Mouse (Mus musculus): Measurements from ENCODE around the gene Cenpa.

Gene Cenpa

DNA sequence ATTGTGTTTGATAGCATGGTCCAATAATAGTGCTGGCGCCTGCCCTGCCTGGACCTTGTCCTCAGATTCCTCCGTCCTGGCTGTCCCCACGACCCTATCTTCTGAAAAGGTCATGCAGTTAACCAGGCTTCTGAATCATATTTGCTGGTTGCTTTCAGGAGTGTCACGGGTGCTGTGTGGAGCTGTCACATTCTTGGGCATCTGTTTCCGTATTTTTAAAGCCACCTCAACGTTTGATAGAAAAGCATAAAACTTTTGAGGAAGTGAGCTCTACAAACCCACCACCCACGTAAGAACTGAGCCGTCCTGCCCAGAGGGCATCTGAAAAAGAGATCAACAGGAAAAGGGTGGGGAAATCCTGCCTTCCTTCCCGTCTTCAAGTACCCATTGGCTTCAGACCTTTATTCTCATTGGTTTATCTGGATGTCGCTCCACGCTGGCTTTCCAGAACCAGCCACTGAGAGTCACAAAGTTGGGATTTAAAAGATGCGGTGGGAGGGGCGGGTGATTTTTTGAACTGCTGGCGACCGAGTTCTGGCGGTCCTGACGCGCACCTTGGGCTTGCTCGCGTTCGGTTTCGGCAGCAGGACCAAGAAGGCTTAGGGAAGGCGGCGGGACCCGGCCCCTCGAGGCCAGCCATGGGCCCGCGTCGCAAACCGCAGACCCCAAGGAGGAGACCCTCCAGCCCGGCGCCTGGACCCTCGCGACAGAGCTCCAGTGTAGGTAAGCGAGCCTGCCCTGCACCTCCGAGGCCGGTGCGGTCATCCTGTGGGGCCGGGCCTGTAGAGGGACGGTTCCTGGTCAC, at the start of gene Cenpa:
Cenpa (plus strand) TSS at position 387 of the 805 bp plus-strand sequence.
- peak; percentile 91 for DNase-seq

GRCm38 (mm10) chr5:30617357-30617756, 49.2 kb upstream of the Cenpa start:
- DNase-seq = no peak

DNA sequence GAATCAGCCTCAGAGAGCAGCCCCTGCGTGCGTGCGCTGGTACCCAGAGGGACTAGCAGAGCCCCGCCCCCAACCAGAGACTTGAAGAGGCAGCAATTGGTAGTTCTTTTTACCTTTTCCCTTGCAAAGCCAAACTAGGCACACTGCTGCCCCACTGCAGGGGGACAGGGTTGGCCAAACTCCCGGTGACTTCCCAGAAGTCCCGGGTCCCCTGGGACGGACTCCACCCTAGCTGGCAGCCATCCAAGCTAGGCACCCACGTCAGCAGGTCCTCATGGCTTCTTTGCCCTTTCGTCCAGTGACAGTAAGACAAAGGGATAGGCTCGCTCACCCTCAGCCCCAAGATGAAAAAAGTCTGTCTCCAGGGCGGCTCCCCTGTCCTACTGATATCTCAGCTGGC, 48.7 kb upstream of the Cenpa start:
- DNase-seq = no peak

DNA sequence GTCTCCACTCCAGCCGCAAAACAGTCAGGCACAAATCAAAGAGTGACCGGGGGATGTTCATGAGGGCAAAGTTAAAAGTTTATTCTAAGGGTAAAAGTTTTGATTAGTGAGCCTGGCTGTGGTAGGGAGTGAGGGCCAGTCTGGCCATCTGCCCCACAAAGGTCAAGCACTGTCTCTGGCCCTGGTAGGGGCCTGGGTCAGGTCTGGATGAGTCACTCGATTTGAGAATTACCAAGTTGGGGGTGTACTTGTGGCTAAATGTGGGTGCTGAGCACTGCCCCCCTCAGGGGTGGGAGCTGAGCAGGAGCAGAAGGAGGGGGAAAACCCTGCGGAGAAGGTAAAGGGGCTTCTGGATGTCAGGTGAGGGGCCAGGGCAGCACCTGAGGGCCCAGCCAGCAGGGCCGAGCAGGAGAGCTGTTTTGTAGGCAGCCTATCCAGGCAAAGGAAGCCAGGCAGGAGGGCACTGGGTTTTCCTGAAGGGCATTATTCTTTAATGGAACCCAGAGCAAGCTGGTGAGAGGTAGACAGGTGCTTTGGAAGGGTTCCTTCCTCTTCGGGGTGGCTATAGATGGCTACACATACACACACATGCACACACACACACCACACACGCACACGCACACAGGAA, 48.1 kb upstream of the Cenpa start:
- DNase-seq = no peak

GRCm38 (mm10) chr5:30619211-30619610, 47.4 kb upstream of the Cenpa start:
- no peak for DNase-seq

- no peak for DNase-seq
These were observed 46.0 kb upstream of the Cenpa start for GRCm38 (mm10) chr5:30620567-30620966.

GRCm38 (mm10) chr5:30621211-30621790, 45.3 kb upstream of the Cenpa start:
- no peak for DNase-seq

GRCm38 (mm10) chr5:30621844-30622176, 44.8 kb upstream of the Cenpa start:
- DNase-seq = peak; percentile 42

- DNase-seq = no peak
These were observed 44.3 kb upstream of the Cenpa start for GRCm38 (mm10) chr5:30622177-30622840.

DNA sequence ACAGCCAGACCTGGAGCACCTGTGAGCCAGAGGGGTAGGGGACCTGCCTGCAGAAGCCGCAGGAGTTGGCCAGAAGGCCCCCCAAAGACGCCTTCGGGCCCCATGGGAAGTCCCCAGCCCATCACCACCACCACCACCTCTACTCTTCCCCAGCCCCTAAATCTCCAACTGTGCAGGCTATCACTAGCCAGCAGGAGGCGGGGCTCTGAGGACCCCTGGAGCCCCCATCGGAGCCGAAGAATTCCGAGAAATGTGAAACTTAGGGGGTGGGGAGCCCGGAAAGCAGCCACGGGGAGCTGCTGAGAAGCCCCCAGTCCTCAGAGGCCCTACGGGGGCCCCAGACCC, 43.8 kb upstream of the Cenpa start:
- no peak for DNase-seq

DNA sequence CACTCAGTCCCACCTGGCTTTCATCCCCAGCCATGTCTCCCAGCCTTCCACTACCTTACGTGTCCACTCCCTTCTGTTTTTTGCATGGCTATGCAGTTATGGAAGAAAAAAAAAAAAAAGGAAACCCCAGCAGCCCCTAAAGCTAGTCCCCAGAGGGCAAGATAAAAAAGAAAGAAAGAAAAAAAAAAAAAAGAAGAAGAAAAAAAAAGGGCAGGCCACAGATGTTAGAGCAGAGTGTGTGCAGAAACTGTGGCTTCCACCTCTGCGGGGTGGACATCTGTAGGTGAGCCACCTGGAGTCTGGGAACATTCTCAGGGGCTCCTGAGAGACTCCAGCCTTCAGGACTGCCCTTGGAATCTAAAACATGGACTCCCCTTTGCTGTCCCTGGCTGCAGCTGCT, 43.2 kb upstream of the Cenpa start:
- DNase-seq = no peak

GRCm38 (mm10) chr5:30624311-30624710, 42.3 kb upstream of the Cenpa start:
- DNase-seq = no peak

DNA sequence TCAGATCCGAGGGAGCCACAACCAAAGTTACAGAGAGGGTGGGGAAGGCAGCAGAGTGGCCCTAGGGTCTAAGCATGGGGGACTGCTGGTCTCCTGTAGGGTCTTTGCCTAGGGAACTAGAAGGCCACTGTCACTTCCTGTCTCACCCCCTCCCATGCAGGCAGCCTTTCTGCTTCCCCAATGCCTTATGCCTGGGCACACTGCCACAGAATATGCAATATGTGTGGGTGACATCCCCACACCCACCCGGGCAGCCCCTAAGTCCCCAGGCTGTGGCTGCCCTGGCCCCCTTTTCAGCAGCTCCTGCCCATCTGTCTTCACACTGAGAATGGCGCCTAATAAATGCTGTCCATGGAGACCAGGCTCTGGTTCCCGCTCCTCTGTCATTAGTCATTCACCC, 41.7 kb upstream of the Cenpa start:
- DNase-seq = no peak

GRCm38 (mm10) chr5:30625379-30625778, 41.2 kb upstream of the Cenpa start:
- DNase-seq = no peak

DNA sequence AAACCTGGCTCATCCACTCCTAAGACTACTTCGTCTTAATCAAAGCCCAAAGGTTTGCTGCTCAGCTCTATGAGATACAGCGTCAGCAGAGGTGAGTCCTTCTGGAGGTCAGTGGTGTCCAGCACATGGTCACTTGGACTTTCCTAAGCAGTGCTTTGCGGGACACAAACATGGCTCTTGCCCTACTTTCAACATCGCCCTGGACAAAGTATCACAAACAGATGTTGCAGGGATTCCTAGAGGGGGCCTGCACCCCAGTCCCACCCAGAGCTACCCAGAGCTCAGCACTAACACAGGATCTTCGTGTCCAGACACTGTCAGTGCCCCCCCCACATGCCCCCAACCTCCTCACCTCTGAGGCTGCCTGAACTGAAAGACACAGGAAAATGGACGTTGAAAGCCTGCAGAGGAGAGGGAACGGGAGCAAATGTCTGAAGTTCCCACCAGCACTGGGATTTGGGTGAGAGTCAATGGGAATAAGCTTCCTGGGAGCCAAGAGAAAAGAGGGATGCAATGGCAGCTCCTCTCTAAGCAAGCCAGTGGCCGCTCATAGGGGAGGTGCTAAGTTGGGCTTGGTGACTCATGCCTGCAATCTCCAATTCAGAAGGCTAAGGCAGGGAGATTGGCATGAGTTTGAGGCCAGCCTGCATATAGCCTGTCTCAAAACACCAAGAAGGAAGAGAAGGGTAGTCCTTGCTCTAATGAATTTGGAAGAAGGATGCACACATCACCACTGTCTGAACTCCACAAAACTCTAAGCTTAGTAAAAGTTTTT, 40.1 kb upstream of the Cenpa start:
- DNase-seq = no peak

GRCm38 (mm10) chr5:30628511-30628910, 38.1 kb upstream of the Cenpa start:
- no peak for DNase-seq

DNA sequence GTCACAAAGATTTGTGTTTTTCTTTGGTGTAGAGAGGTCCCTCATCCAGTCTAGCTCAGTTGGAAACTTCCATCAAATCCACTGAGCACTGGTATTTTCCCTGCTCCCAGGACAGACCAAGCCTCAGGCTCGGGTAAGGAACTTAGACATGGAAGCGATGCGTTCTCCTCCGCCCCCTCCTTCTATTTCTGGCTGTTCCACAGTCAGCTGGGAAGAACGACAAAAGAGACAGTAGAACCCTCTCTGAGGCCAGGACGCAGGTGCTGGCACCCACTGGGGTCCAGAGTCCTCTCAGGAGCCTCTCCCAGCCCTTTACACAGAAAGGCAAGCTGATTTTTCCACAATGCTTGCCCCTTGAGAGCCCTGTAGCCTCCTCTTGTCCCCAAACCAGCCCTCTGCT, 36.2 kb upstream of the Cenpa start:
- no peak for DNase-seq

GRCm38 (mm10) chr5:30632134-30632533, 34.4 kb upstream of the Cenpa start:
- DNase-seq = no peak

DNA sequence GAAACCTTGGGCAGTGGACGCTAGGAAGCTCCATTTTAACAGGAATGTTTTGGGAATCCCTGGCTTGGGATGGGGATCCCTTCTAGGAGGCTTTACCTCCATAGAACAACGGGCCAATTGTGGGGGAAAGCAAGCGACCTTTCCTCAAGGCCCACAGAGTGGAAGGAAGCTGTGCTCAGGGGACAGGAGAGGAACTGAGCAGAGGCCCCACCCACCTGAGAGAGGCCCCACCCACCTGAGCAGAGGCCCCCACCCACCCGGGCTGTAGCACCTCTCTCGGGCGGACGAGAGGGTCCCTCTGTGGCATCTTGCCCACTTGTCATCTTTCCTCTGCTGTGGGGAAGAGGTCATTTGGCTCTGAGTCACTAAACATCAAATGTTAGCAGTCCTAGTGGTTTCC, 29.6 kb upstream of the Cenpa start:
- no peak for DNase-seq

GRCm38 (mm10) chr5:30638041-30638440, 28.5 kb upstream of the Cenpa start:
- peak; percentile 72 for DNase-seq

- DNase-seq = no peak
These were observed 22.9 kb upstream of the Cenpa start for GRCm38 (mm10) chr5:30643477-30644179.

DNA sequence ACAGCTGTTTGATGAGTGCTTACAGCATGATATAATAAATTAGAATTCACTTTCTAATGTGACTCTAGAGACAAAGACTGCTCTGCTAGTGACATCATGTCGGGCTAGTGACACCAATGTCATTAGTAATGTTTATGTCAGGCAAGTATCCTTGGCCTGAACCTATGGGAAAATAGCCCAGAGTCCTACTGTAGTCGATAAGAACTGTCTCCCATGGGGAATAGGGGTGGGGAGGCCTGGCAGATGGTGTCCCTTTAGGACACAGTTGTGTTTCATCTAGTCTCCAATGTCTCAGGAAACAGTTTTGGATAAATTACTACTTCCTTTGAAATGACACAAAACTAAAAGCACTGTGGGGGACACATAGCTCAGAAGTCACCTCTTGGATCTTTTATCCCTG, 20.5 kb upstream of the Cenpa start:
- DNase-seq = no peak

GRCm38 (mm10) chr5:30647396-30647795, 19.2 kb upstream of the Cenpa start:
- no peak for DNase-seq

All from cerebellum, adult 11-12 months (tissue).